Mouse (Mus musculus) limb, embryonic 15.5 days (tissue): Measurements from ENCODE around the gene Mthfs. TPM values are rescaled to one million over a fixed set of nuclear protein-coding genes. Genes with fewer than 3 reads are reported as not detected.

Experiments used
- ATAC-seq: fragments of 200-750 bp; cut with Nextera tagmentation; 2 replicates; pipeline ENCODE4 v1.8.0; 2017; ENCODE audit warnings: low read depth, moderate TSS enrichment; ENCODE audit not compliant: insufficient number of reproducible peaks, low FRiP score, low TSS enrichment
- H3K27ac ChIP-seq: fragments of 300-500 bp; sonication (generic); 2 replicates; pipeline ENCODE4 v1.5.1; 2015; ENCODE audit warnings: moderate library complexity, mild to moderate bottlenecking, inconsistent platforms
- H3K27me3 ChIP-seq: fragments of 300-500 bp; sonication (generic); 2 replicates; pipeline ENCODE4 v1.6.1; 2015; ENCODE audit warnings: inconsistent platforms
- H3K36me3 ChIP-seq: fragments of 300-500 bp; sonication (generic); 2 replicates; pipeline ENCODE4 v1.6.1; 2015; ENCODE audit warnings: inconsistent platforms
- H3K4me1 ChIP-seq: fragments of 300-500 bp; sonication (generic); 2 replicates; pipeline ENCODE4 v1.6.1; 2015; ENCODE audit warnings: inconsistent platforms
- H3K4me2 ChIP-seq: fragments of 300-500 bp; sonication (generic); 2 replicates; pipeline ENCODE4 v1.6.1; 2015; ENCODE audit warnings: mild to moderate bottlenecking, inconsistent platforms
- H3K4me3 ChIP-seq: fragments of 300-500 bp; sonication (generic); 2 replicates; pipeline ENCODE4 v1.5.1; 2015; ENCODE audit warnings: mild to moderate bottlenecking, inconsistent platforms
- H3K9ac ChIP-seq: fragments of 300-500 bp; sonication (generic); 2 replicates; pipeline ENCODE4 v1.6.1; 2015; ENCODE audit warnings: inconsistent platforms
- H3K9me3 ChIP-seq: fragments of 300-500 bp; sonication (generic); 2 replicates; pipeline ENCODE4 v1.6.1; 2016; ENCODE audit warnings: inconsistent platforms
- WGBS: fragments of 180-500 bp; shearing (Covaris S2); methylation state at CpG from one replicate; pipeline ENCODE4 v1.1.7; 2015; 5-methylcytosine and 5-hydroxymethylcytosine counted together
- polyA plus RNA-seq: library from polyadenylated mRNA; unstranded; fragments of >200 nt; fragmentation: Nextera tagmentation; extraction: Ambion mirVana; gene quantifications from 2 replicates; pipeline ENCODE4 v1.2.1, GENCODE M21; 2015

The Mthfs gene
- polyA plus RNA-seq, 1 experiment from 2014 or later: 34.3 TPM

DNA sequence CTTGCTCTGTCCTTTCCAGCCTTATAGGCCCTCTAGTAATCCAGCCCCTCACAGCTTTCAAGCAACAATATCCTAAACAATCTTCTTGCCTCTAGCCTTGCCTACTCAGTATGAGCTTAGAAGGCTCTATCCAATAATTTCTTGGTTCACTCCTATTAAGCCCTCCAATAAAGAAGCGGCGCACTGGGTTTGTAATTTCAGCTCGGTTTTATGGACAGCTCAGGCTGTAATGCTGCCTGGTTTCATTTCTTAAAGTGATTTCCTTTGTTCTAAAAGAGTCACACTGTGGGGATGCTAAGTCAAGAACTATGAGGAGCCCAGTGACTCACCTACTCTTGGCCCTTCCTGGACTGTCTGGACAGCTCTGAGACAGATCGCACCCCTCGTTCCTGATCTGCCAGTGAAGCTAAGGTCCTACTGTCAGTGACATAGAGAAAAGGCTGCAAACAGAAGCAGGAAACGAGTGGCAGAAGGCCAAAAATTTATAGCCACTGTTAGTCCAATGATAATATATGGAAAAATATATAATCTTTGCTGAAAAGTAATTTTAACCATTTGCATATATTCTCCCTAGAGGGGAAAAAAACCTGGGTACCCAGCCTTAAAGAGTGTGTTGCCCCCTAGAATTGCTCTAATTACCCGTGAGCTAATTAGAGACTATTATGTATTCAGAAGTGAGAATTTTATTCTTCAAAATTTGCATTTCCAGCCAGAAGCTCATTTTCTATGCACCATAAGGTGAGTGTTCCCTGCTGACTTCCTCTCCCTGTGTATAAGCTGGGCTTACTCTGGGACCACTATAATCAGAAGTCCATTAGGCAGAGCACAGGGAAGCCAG is 98.1 kb downstream of the Mthfs start:
- H3K9me3 ChIP-seq: no peaks in the 10 kb centered on the region
- no peaks in the 10 kb centered on the region for H3K36me3 ChIP-seq
- no peaks in the 10 kb centered on the region for H3K4me1 ChIP-seq
- no peak overlapping the region for H3K4me2 ChIP-seq
- no peak overlapping the region for H3K9ac ChIP-seq
- no peak for ATAC-seq
- WGBS: 62% methylated on average over 7 of the region's 7 CpGs
- H3K4me3 ChIP-seq: no peak overlapping the region
- H3K27me3 ChIP-seq: no peaks in the 10 kb centered on the region
- no peak overlapping the region for H3K27ac ChIP-seq

- Histone ChIP-seq H3K9me3 (no peaks in the 10 kb centered on the region), H3K4me3 (no peak overlapping the region), H3K4me2 (no peak overlapping the region), H3K36me3 (no peaks in the 10 kb centered on the region), H3K4me1 (no peaks in the 10 kb centered on the region), H3K27me3 (no peaks in the 10 kb centered on the region), H3K9ac (no peak overlapping the region), H3K27ac (no peak overlapping the region)
- no peak for ATAC-seq
- WGBS: 74% methylated on average over 2 of the region's 2 CpGs
Observed at GRCm38 (mm10) chr9:89309195-89309535, 98.7 kb downstream of the Mthfs start.

- H3K4me2 ChIP-seq: no peak overlapping the region
- no peak overlapping the region for H3K4me3 ChIP-seq
- no peak overlapping the region for H3K9ac ChIP-seq
- H3K27me3 ChIP-seq: no peaks in the 10 kb centered on the region
- WGBS: 76% methylated on average over 2 of the region's 2 CpGs
- no peak for ATAC-seq
- H3K4me1 ChIP-seq: no peaks in the 10 kb centered on the region
- H3K9me3 ChIP-seq: no peaks in the 10 kb centered on the region
- no peaks in the 10 kb centered on the region for H3K36me3 ChIP-seq
- H3K27ac ChIP-seq: no peak overlapping the region
Observed at GRCm38 (mm10) chr9:89311649-89312048, 101.2 kb downstream of the Mthfs start.

DNA sequence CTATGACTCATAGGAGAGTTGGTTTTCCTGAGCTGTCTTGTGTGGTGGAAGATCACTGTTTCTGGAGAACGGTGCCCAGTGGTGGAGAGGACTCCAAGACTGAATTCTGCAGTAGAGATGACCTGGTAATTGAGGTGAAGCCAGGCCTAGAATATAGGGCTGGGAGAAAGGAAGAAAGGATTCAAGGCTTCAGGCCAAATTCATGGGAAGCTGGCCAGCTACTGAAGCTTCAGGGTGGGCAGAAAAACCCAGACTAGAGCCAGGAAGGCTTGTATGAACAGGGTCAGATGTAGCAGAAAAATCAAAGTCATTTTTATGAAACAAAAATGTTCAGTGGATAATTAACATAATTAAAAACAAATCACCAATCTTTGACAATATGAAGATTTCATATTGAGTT is 163.3 kb downstream of the Mthfs start:
- Histone ChIP-seq H3K27me3 (no peaks in the 10 kb centered on the region), H3K4me1 (no peaks in the 10 kb centered on the region), H3K4me2 (no peak overlapping the region), H3K9ac (no peak overlapping the region), H3K4me3 (no peak overlapping the region), H3K27ac (no peak overlapping the region), H3K9me3 (no peaks in the 10 kb centered on the region), H3K36me3 (no peaks in the 10 kb centered on the region)
- no peak for ATAC-seq
- 62% methylated on average over 1 of the region's 1 CpGs for WGBS

DNA sequence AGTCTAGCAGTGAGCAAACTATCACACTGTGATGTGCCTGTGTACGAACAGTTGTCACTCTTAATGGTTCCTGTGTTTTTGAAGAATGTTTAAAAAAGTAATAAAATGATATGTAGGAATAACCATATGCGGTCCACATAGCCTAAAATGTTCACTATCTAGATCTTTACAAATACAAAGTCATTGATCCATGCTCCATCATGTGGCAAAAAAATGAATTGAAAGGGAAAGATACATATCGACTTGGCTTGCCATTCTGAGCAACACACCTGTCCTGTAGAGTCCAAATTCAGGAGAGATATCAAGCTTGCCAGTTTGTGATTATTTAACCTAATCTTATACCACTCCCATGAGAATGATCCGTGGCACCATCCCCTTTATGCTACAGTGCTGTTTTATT is 164.2 kb downstream of the Mthfs start:
- Histone ChIP-seq H3K27me3 (no peaks in the 10 kb centered on the region), H3K9me3 (no peaks in the 10 kb centered on the region), H3K27ac (no peak overlapping the region), H3K36me3 (no peaks in the 10 kb centered on the region), H3K9ac (no peak overlapping the region), H3K4me3 (no peak overlapping the region), H3K4me1 (no peaks in the 10 kb centered on the region), H3K4me2 (no peak overlapping the region)
- no peak for ATAC-seq
- WGBS: 81% methylated on average over 4 of the region's 4 CpGs

GRCm38 (mm10) chr9:89403031-89403430 is 192.6 kb downstream of the Mthfs start:
- Histone ChIP-seq H3K27me3 (no peaks in the 10 kb centered on the region), H3K27ac (no peak overlapping the region), H3K36me3 (no peaks in the 10 kb centered on the region), H3K4me3 (no peak overlapping the region), H3K9ac (no peak overlapping the region), H3K9me3 (no peaks in the 10 kb centered on the region), H3K4me2 (no peak overlapping the region), H3K4me1 (no peaks in the 10 kb centered on the region)
- 75% methylated on average over 1 of the region's 1 CpGs for WGBS
- ATAC-seq: no peak

Other genes starting within 250 kb of the Mthfs start
- gene Trim43b, start 117.8 kb upstream of the Mthfs start, polyA plus RNA-seq: not detected in 2 replicates
- 1.3 and 2.0 TPM in 2 replicates for gene Bcl2a1b, start 11.5 kb upstream of the Mthfs start, polyA plus RNA-seq
- not detected in 2 replicates for gene Gm29094, start 11.3 kb upstream of the Mthfs start, polyA plus RNA-seq